Comparison of ENCODE assay signal across 23 mouse cellular contexts in genomic region chr6:5300629-5301028, GRCm38 (mm10).
"Had no signal": no experiment of that assay in that cellular context is flagged by ENCODE, and none has a peak within 500 bp of the region (broad histone marks: within the 10 kb centered on the region; RNA-seq: fewer than 3 reads in every experiment).

No protein-coding gene starts in this region.

- H3K9ac ChIP-seq: limb, embryonic 15.5 days; liver, embryonic 14.5 days; liver, postnatal 0 days; lung, embryonic 14.5 days; midbrain, embryonic 13.5 days; neural tube, embryonic 13.5 days had no signal

- H3K27me3 ChIP-seq: limb, embryonic 15.5 days; megakaryocyte, embryonic 14.5 days had no signal

- ATAC-seq: intestine, postnatal 0 days; liver, postnatal 0 days; midbrain, embryonic 13.5 days; midbrain, embryonic 16.5 days had no signal

- H3K36me3 ChIP-seq: limb, embryonic 15.5 days; midbrain, embryonic 10.5 days; midbrain, embryonic 13.5 days; neural tube, embryonic 13.5 days had no signal

- H3K27ac ChIP-seq: kidney, postnatal 0 days; layer of hippocampus, adult 2 months; limb, embryonic 15.5 days; liver, embryonic 14.5 days; midbrain, embryonic 10.5 days; midbrain, embryonic 13.5 days; neural tube, embryonic 13.5 days had no signal

- H3K9me3 ChIP-seq: limb, embryonic 15.5 days; megakaryocyte, embryonic 14.5 days; midbrain, embryonic 10.5 days; midbrain, embryonic 13.5 days; neural tube, embryonic 13.5 days had no signal

- DNase-seq: kidney, adult 2 months; kidney, postnatal 25 days; layer of hippocampus, adult 9-11 months; liver, postnatal 0 days; lung, embryonic 14.5 days; lung, postnatal 10 days; lung, postnatal 36 days; retina, postnatal 1 day; right cerebral cortex, postnatal 25 days; spleen, adult 18-20 months; thymus, postnatal 36 days had no signal

- H3K4me2 ChIP-seq: limb, embryonic 15.5 days; liver, embryonic 11.5 days; lung, embryonic 14.5 days; midbrain, embryonic 13.5 days; neural tube, embryonic 13.5 days had no signal

- H3K4me3 ChIP-seq: layer of hippocampus, adult 2 months; limb, embryonic 15.5 days; megakaryocyte, embryonic 14.5 days; midbrain, embryonic 10.5 days; midbrain, embryonic 13.5 days; myocyte; neural tube, embryonic 13.5 days had no signal
